Mouse (Mus musculus) frontal cortex, postnatal 36 days (tissue): Measurements from ENCODE around the gene Adgrd1.

Source experiments
- DNase-seq, 2 experiments: peaks; one replicate each; pipeline ENCODE4 v3.0.0; 2022; ENCODE audit warnings: low spot score in 2 of 2

Adgrd1 gene

DNA sequence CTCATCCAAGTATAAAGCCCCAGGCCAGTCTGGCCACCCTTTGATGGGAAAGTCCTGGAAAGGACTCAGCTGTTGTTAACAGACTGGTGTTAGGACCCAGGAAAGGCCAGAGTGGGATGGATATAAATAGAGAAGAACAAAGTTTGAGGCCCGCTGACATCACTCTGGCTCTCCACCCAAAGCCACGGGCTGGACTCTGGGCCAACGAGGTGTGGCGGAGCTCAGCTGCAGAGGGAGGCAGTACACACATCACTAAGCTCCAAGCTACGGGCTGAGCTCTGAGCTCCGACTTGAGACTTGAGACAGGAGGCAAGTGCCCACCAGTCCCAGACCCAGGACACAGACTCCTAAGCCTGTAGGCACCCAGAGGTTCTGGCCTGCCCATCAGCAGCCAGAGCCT is at the start of gene Adgrd1:
Gene Adgrd1, plus strand, starts transcription at position 240 of the 400 bp plus-strand sequence.
- DNase-seq: no peak

DNA sequence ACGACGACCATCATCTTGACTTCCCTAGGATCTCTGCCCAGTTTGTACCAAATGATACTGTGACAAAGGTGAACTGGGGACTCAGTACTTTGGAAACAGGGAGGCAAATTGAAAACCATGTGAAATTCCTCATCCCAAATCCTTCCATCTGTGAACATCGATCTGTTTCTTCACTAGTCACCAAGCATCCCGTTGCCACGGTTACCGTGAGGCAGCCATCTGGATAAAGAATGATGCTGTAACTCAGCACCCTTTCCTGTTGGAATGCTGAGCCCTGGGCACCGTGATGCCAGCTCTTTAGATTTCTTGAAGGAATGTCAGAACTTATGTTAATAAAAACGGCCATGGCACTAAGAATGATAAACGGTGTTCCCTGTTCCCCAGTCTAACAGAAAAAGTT is 47.2 kb upstream of the Adgrd1 start:
- peak; percentile 66 to 79 for DNase-seq

DNA sequence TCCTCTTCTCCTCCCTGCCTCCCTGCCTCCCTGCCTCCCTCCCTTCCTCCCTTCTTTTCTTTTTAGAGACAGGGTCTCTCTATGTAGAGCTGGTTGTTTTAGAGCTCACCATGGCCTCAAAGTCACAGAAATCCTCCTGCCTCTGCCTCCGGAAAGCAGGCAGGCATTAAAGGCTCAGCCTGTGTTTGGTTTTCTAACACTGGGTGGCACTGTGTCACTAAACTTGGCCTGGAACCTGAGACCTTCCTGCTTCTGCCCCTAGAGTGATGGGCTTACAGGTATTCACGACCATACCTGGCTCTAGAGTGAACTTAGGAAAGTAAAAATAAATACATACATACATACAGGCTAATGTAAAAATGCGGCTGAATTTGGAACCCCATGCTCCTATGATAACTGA is 44.6 kb upstream of the Adgrd1 start:
- no peak for DNase-seq

DNA sequence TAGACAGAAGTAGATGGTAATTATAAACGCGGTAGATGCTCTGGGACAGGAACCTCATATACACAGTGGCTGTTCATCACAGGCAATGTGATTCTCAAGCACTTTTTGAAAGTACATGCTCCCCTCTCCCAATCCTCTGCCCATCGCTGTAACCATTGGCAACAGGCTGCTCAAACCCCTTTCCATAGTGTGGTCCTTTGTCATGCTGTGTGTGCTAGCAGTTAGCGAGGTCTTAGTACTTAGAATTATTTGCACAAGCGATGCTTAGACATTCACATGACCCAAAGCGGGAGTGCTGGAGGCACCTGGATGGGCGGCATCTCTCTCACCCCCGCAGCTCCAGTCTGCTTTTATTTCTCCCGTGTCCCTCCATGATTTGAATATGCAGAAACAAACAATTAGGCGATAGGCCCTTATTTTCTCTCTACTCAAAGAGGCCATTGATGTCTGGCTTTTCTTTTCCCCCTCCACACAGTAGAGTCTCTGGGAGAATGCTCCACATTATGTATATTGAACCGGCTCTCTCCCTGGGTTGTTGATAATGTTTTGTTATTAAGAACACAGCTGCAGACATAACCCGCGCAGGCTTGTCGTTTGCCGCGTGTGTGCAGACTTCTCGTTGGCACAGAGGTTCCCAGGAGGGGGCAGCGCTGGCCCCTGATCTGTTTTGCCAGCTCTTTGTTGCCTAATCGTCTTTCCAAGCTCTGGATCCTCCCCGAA is 43.8 kb upstream of the Adgrd1 start:
- no peak for DNase-seq

DNA sequence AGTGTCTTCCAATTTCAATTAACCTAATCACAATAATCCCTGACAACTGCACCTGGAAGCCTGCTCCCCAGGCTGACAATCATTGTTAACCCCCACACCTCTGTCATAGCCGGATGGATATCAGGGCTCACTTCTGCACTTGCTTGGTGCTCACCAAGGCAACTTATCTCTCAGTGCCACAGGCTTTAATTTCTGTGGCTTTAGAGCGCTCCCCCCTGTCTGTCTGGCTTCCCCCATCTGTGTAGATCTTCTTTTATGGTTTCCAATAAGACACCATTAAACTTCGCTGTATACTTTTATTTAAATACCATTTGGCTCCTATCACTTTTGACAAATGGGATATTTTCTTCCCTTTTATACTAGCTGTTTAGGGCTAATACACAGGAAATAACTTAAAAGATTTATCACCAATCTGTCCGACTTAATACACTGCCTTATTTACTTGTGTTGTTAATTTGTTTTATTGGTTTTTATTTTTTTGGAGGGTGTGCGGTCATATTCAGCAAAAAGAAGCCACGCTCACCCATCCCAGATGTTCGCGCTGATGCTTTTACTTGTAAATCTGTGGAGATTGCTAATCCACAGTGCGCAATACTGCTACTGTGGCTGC is 41.8 kb upstream of the Adgrd1 start:
- DNase-seq: no peak

DNA sequence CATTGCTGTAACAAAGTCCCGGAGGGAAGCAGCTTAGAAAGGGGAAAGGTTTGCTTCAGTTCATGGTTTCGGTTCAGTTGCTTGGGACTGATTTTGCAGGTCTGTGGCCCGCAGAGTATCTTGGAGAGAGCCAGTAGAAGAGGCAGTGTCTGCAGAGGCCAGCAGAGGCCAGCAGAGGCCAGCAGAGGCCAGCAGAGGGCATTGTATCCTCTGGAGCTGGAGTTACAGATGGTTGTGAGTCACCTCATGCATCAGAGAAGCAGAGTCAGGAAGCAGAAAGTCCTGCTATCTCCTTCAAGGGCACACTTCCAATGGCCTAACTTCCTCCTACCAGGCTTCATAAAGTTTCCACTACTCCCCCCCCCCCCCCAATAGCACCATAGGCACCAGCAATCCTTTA is 37.4 kb upstream of the Adgrd1 start:
- DNase-seq: no peak

DNA sequence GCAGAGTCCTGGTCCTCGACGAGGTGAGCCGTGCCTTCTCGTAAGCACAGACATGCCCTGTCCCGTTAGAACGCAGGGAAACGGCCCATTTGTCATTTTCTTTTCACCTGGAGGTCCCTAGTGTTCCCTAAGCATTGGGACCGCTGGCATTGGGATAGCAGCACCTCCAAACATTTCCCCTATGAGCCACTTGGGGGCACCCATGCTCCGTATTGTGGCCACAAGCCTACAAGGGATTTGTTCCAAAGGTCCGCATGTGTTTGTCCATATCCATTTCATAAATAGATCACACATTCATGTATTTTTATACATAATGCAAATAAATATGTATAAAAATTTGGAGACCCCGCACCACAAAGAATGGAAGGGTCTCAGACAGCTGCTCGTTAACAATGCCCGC is 35.0 kb upstream of the Adgrd1 start:
- peak; percentile 68 to 85 for DNase-seq

DNA sequence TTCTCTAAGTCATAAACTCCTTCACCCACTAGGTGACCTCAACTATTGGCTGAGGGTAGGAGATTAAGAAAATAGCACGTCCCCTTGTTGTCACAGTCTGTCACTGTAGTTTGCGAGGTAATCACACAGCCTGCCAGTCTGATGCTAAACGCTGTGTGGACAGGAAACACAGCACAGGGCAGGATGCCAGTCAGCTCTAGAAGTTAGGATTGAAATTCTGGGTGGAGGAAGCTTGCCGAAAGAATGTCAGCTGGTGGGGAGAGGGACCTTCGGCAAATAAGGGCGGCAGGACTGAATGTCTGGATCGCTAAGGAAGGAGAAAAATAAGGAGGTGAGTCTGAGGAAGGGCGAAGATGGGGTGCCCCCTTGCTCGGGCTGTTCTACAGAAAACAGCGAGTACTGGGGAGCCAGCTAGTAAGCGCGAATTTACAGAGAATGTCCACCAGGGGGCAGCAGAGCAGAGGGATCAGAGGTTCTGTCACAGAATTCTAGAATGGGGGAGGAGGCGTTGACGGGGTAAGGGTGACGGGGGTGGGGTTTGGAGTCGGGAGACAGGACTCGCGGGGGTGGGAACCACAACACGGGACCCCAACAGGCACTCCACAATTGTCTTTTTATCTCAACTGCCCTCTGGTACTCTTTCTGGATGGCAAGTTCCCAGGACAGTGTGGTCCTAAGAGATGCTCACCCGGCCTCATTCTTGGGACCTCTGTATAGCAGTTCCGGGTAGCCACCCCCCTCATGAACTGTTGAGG is 33.3 kb upstream of the Adgrd1 start:
- peak; percentile 84 to 87 for DNase-seq

DNA sequence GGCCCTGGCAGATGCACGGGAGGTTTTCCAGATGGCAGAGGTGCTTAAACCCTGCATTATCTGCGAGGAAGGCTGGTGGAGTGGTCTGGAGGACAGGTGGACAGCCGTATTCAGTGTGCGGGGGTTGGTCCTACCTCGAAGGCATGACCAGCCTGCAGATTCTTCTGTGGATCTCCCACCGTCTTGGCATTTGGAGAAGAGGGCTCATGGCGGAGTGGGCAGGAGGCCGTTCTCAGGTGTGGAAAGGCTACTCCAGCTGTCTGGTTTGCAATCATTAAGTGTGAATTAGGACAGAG is 32.8 kb upstream of the Adgrd1 start:
- no peak for DNase-seq

DNA sequence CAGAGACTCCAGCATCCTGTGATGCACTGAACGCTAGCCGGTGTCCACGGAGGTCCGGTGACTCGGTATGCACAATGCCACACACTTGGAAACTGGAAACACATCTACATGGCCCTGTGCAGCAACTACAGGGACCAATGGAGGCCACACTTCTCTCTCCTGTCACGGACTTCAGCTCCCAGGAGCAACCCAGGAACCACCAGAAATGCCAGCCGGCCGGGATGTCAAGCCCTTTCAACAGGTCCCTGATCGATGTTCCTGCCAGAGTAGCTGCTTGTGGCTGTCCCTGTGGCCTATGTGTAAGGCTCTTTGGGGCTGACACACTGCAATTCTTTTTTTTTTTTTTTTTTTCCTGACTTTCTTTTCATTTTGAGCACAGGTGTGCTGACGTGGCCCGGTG is 32.4 kb upstream of the Adgrd1 start:
- DNase-seq: no peak

DNA sequence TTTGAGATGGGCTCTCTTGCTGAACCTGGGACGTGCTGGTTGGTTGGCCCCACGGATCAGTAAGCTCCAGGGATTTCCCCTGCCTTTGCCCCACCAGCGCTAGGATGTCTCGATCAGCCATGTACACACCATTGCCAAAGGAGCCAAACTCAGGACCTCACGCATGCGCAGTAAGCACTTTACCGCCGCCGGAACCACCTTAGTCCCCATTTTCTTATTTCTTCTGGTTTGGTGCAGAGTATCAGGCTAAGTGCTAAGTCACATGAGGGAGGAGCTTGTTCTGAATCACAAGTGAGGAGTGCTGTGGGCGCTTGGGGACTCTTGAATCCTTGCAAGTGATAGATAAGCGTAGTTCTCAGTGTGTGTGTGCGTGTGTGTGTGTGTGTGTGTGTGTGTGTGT is 31.2 kb upstream of the Adgrd1 start:
- DNase-seq: peak in 1 of 2 experiments; percentile 29

DNA sequence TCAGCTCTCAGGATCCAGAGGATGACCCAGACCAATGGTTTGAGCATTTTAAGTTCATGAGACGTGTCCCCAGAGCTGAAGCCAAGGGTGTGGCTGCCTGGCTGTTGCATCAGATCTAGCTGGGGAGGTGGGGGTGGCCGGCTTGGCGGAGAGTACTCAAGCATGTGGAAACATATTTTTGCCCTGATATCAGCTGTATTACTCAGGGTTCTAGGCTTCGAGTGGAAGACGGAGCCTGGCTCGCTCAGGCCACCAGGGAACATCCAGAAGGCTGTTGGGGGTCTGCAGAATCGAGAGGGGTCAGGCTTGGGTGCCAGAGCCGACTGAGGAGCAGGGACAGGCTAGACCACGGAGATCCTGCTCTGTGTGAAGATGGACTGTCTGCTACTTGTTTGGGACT is 30.6 kb upstream of the Adgrd1 start:
- DNase-seq: no peak

DNA sequence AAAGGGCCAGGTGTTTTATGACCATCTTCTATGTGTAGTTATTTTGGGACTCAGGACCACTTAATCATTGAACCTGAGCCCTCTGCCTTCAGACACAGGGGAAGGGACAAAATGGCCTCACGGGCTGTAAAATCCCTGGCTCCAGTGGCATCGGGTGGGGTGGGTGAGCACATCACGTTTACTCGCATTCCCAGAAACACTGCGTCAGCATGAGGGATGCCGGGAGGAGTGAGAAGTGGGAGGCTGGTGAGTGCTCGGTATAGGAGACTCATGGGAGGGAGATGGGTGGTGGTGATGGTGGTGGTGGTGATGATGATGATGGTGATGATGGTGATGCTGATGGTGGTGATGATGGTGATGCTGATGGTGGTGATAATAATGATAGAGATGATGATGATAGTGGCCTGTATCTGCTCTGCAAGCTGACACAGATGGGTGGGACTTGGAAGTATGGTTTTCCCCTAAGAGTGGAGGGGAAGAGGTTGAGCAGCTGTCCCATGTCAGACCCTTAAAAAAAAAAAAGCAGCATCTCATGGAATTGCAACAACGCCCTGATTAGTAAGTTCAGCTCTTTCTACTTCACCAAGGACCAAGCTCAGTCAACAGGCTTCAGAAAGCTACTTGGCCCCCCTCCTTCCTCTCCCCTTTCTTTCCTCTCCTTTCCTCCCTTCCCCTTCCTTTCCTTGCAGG is 29.9 kb upstream of the Adgrd1 start:
- DNase-seq: no peak

DNA sequence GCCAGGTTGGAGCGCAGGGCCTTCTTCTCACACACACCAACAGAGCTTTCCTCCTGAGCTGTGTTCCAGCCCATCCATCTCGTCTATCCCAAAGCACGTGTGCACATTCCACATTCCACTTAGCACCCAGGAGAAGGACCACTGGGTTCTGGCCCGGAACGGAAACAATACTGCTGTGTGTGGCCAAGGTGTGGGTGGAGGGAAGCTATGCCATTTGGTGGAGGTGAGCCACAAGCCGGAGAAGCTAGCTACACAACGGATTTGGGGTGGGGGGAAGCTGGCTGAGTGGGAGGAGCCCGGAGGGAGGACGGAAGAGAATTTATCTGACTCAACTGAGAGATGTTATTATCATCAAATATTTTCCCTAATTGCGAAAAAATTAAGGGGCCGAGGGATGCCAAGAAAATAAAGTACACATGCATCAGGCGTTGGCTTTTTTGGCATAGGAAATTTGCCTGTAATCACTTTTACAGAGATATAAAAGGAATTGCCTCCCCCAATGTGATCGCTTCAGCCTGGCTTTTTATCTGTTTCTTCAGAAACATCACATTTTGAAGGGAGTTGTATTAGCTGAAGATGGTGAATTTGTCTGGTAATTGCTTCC is 29.2 kb upstream of the Adgrd1 start:
- no peak for DNase-seq

DNA sequence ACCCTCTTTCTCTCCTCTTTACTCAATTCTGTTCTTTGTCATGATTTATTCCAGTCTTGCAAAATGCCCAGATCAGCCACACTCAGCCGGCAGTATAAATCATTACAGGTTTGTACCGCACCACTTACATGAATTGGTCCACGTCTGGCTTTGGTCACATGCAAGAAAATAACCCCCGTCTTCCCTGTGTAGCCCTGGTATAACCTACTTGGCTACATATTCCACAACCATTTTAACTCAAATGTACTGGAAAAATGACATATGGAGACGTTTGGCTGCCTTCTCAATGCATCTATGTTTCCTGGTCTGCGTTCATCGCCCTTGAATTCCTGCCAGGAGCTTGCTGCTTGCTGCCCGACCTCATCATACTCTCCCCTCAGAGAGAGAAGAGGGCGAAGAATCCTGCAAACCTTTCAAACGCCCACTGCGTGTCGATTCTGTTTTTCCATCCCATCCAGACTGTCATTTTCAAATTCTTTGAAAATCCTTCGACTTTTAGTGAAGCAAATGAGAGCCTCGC is 24.7 kb upstream of the Adgrd1 start:
- DNase-seq: peak in 1 of 2 experiments; percentile 31

DNA sequence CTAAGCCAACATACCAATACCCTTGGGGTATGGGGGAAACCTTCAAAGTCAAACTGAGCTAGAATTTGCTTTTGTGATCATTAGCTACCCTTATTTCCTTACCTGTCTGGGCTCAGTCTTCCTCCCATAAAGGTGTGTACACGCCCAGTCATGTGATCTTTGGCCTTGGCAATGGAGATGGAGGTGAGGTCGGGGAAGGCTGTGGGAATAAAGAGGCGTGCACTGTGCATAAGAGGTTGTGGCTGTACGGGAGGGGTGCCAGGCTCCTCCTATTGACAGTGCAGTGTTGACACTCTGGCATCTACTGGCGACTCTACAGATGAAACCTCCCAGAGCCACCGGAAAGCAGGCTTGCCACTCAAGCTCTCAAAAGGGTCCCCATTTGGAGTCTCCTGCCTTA is 23.1 kb upstream of the Adgrd1 start:
- DNase-seq: no peak

DNA sequence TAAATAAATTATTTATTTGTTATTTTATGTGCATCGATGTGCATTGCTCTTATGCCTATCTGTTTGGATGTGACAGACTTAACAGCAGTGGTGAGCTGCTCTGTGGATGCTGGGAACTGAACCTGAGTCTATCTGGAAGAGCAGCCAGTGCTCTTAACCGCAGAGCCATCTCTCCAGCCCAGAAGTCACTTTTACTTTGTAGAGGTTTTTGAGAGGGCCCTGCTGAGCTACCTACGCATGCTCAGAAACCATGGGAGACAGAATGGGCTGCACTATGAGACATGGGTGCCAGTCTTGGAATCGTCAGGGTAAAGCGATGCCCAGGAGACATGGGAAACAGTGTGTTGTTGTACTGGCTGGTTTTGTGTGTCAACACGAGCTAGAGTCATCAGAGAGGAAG is 20.5 kb upstream of the Adgrd1 start:
- no peak for DNase-seq

DNA sequence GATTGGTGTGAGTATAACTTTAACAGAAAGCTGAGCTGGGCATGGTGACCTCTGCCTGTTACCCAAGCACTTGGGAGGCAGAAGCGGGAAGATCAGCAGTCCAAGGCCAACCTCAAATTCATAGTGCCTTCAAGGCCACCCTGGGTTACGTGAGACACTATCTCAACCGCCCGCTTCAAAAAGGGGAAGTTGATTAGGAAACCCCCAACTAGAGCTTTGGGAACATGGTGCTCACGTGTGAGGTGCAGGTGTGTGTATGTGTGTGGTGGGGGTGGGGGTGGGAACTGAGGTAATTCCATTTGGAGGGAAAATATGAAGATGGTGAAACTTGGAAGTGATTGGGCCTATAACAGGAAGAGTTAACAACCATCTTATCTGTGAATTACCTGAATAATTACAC is 19.3 kb upstream of the Adgrd1 start:
- DNase-seq: no peak

DNA sequence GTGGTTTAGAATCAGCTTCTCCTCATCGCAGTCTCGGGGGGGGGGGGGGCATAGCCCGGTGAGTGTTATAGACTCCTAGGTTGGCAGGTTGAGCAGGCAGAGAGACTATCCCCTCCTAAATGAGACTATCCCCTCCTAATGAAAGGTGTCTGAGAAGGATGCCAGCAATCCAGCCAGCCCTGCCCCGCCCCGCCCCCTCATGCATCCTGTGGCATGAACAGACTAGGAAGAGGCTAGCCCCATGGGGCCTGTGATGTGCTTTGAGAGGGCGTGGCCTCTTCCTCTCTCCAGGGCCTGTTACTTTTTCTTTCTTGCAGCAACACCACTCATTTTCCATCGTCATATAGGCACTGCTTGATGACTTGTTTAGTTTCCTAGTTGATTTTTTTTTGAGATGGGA is 15.0 kb upstream of the Adgrd1 start:
- DNase-seq: no peak

DNA sequence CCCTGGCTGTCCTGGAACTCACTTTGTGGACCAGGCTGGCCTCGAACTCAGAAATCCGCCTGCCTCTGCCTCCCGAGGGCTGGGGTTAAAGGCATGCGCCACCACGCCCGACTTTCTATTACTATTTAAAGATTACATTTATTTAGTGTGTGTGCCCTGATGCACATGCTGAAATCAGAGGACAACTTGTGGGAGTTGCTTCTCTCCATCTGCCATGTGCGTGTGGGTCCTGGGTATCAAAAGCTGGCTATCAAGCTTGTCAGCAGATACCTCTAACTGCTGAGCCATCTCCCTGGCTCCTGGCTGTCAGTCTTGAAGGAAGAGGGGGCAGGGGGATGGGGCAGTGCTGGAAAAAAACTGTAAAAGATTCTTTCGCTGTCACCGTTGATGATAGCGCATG is 11.4 kb upstream of the Adgrd1 start:
- no peak for DNase-seq

DNA sequence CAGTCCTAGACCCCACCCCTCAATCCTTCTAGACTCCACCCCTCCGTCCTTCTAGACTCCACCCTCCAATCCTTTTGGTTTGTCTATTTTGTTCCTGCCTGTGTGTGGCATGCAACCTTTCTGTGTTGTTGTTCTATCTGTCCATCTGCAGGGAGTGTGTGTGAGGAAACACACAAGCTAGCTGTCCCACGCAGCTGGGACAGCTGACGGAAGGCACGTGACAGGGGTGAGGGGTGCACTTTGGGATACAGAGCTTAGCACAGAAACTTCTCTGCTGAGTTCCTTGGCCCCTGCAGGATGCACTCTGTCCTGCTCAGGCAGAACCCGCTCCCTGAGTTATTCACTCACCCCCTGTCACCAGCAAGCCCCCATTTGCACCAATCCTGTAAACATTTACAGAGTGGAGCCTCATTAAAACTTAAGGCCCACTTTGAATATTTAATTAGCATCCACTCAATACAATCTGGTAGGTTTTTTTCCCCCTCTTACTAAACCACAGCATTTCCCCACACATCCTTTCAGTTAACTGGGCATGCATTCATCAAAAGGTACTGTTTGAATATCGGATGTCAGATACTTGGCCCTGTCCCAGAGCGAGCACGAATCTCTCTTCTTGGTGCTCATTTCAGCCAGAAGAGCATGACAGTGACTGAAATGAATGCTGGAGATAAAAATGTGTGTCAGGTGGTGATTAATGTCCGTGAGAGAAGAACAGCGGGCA is 4.0 kb upstream of the Adgrd1 start:
- no peak for DNase-seq
